Mouse (Mus musculus) hindbrain, embryonic 11.5 days (tissue): ENCODE results near the gene Rrp1. TPM values are rescaled to one million over a fixed set of nuclear protein-coding genes. Genes with fewer than 3 reads are reported as not detected.

Experiments
- ATAC-seq: fragments of 200-750 bp; cut with Nextera tagmentation; 2 replicates; pipeline ENCODE4 v1.8.0; 2017; ENCODE audit warnings: mild to moderate bottlenecking, moderate TSS enrichment, moderate library complexity; ENCODE audit not compliant: low FRiP score
- DNase-seq: peaks from one replicate; pipeline ENCODE4 v3.0.0-alpha.2; 2015; ENCODE audit warnings: low spot score
- H3K27ac ChIP-seq: fragments of 300-500 bp; sonication (generic); 2 replicates; pipeline ENCODE4 v1.5.1; 2014; ENCODE audit warnings: mild to moderate bottlenecking, low read depth, low read length
- H3K27me3 ChIP-seq: fragments of 300-500 bp; sonication (generic); 2 replicates; pipeline ENCODE4 v1.6.1; 2014; ENCODE audit warnings: mild to moderate bottlenecking, low read length, moderate library complexity, mixed read lengths; ENCODE audit not compliant: control insufficient read depth, insufficient read depth
- H3K36me3 ChIP-seq: fragments of 300-500 bp; sonication (generic); 2 replicates; pipeline ENCODE4 v1.6.1; 2014; ENCODE audit warnings: mild to moderate bottlenecking, low read length, moderate library complexity, mixed read lengths; ENCODE audit not compliant: control insufficient read depth, insufficient read depth
- H3K4me1 ChIP-seq: fragments of 300-500 bp; sonication (generic); replicated peaks from 2 replicates; pipeline ENCODE4 v1.6.1; 2014; ENCODE audit warnings: low read length, mixed read lengths; ENCODE audit not compliant: control insufficient read depth, insufficient read depth
- H3K4me2 ChIP-seq: fragments of 300-500 bp; sonication (generic); replicated peaks from 2 replicates; pipeline ENCODE4 v1.6.1; 2014; ENCODE audit warnings: mild to moderate bottlenecking, low read depth, low read length
- H3K4me3 ChIP-seq: fragments of 300-500 bp; sonication (generic); 2 replicates; pipeline ENCODE4 v1.5.1; 2014; ENCODE audit warnings: low read depth, low read length
- H3K9ac ChIP-seq: fragments of 300-500 bp; sonication (generic); 2 replicates; pipeline ENCODE4 v1.6.1; 2014; ENCODE audit warnings: low read depth, low read length
- H3K9me3 ChIP-seq: fragments of 300-500 bp; sonication (generic); 2 replicates; pipeline ENCODE4 v1.6.1; 2016; ENCODE audit warnings: low read length; ENCODE audit not compliant: control insufficient read depth
- WGBS: fragments of 180-500 bp; shearing (Covaris S2); extraction: QIAGEN DNeasy Blood & Tissue Kit; methylation state at CpG from one replicate; pipeline ENCODE4 v1.1.7; 2014; 5-methylcytosine and 5-hydroxymethylcytosine counted together
- polyA plus RNA-seq: library from polyadenylated mRNA; unstranded; fragments of >200 nt; fragmentation: Nextera tagmentation; extraction: Ambion mirVana; gene quantifications from 2 replicates; pipeline ENCODE4 v1.2.1, GENCODE M21; 2014

Gene Rrp1
- polyA plus RNA-seq, 1 experiment from 2014 or later: 225 TPM

GRCm38 (mm10) chr10:78383567-78383966 lies 29.3 kb downstream of the Rrp1 start:
- Histone ChIP-seq H3K4me2 (no peak overlapping the region), H3K27me3 (no peaks in the 10 kb centered on the region), H3K27ac (no peak overlapping the region), H3K4me1 (no peaks in the 10 kb centered on the region), H3K4me3 (no peak overlapping the region), H3K36me3 (no peaks in the 10 kb centered on the region), H3K9me3 (no peaks in the 10 kb centered on the region), H3K9ac (no peak overlapping the region)
- ATAC-seq (no peak), DNase-seq (no peak)
- 80% methylated on average over 3 of the region's 3 CpGs for WGBS

- ATAC-seq: no peak
- H3K4me3 ChIP-seq: no peak overlapping the region
- H3K36me3 ChIP-seq: no peaks in the 10 kb centered on the region
- H3K4me2 ChIP-seq: no peak overlapping the region
- no peaks in the 10 kb centered on the region for H3K4me1 ChIP-seq
- no peak overlapping the region for H3K9ac ChIP-seq
- no peak for DNase-seq
- no peak overlapping the region for H3K27ac ChIP-seq
- 95% methylated on average over 6 of the region's 7 CpGs for WGBS
- no peaks in the 10 kb centered on the region for H3K9me3 ChIP-seq
- no peaks in the 10 kb centered on the region for H3K27me3 ChIP-seq
Observed at GRCm38 (mm10) chr10:78378516-78378915, 34.3 kb downstream of the Rrp1 start.

DNA sequence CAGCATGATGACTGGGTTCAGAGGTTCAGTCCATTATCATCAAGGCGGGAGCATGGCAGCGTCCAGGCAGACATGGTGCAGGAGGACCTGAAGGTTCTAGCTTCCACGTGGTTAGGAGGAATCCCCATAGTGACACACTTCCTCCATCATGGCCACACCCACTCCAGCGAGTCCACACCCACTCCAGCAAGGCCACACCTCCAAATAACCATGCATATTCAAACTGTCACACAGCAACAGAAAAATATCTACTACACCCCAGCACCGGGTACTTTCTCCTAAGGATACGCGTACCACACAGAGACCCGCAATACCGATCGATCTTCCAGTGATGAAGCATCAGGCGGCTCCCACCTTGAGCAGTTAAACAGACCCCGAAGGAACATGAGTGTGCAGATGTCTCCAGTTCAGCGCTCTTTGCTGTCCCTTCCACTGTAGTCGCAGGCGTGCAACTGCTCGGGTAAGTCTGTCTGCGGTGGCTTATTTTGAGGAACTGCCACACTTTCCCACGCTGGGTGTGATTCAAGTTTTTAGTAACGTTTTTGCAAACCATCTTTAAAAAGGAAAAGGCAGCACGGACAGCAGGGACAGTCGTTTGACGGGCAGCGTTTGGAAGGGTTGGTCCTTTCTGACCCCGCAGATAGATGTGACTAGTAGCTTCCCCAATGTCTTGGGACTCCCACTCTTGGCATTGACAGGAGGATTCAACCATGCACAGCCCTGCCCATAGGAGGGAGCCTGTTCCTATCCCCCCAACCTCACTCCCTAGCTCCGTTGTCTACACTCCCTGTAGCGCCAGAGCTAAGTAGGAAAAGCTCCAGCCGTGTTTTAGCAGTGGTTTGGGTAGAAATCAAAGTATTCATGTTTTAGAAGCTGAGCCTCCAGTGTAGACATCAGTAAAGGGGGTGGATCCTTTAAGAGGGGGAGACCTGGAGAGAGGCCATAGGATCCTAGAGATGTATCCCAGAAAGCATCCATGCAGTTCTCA lies 39.9 kb downstream of the Rrp1 start:
- no peak overlapping the region for H3K27ac ChIP-seq
- H3K9me3 ChIP-seq: no peaks in the 10 kb centered on the region
- H3K27me3 ChIP-seq: no peaks in the 10 kb centered on the region
- 66% methylated on average over 27 of the region's 27 CpGs for WGBS
- ATAC-seq (no peak), DNase-seq (no peak)
- no peak overlapping the region for H3K4me3 ChIP-seq
- no peaks in the 10 kb centered on the region for H3K4me1 ChIP-seq
- no peak overlapping the region for H3K4me2 ChIP-seq
- no peaks in the 10 kb centered on the region for H3K36me3 ChIP-seq
- no peak overlapping the region for H3K9ac ChIP-seq

GRCm38 (mm10) chr10:78371746-78372145 lies 41.1 kb downstream of the Rrp1 start:
- Histone ChIP-seq H3K27ac (no peak overlapping the region), H3K36me3 (no peaks in the 10 kb centered on the region), H3K4me1 (no peaks in the 10 kb centered on the region), H3K9me3 (no peaks in the 10 kb centered on the region), H3K27me3 (no peaks in the 10 kb centered on the region), H3K4me3 (no peak overlapping the region), H3K4me2 (no peak overlapping the region), H3K9ac (no peak overlapping the region)
- no peak for ATAC-seq
- DNase-seq: no peak
- 87% methylated on average over 6 of the region's 6 CpGs for WGBS

- 48% methylated on average over 4 of the region's 4 CpGs for WGBS
- no peaks in the 10 kb centered on the region for H3K27me3 ChIP-seq
- no peak overlapping the region for H3K27ac ChIP-seq
- H3K4me2 ChIP-seq: no peak overlapping the region
- H3K36me3 ChIP-seq: no peaks in the 10 kb centered on the region
- H3K4me3 ChIP-seq: no peak overlapping the region
- ATAC-seq: no peak
- no peak for DNase-seq
- no peak overlapping the region for H3K9ac ChIP-seq
- H3K9me3 ChIP-seq: no peaks in the 10 kb centered on the region
- no peaks in the 10 kb centered on the region for H3K4me1 ChIP-seq
Observed at GRCm38 (mm10) chr10:78367586-78367985, 45.3 kb downstream of the Rrp1 start.

GRCm38 (mm10) chr10:78366851-78367312 lies 46.0 kb downstream of the Rrp1 start:
- Histone ChIP-seq H3K4me1 (no peaks in the 10 kb centered on the region), H3K9me3 (no peaks in the 10 kb centered on the region), H3K27me3 (no peaks in the 10 kb centered on the region), H3K4me3 (no peak overlapping the region), H3K9ac (no peak overlapping the region), H3K27ac (no peak overlapping the region), H3K36me3 (no peaks in the 10 kb centered on the region), H3K4me2 (no peak overlapping the region)
- no peak for DNase-seq
- WGBS: 77% methylated on average over 9 of the region's 9 CpGs
- no peak for ATAC-seq

DNA sequence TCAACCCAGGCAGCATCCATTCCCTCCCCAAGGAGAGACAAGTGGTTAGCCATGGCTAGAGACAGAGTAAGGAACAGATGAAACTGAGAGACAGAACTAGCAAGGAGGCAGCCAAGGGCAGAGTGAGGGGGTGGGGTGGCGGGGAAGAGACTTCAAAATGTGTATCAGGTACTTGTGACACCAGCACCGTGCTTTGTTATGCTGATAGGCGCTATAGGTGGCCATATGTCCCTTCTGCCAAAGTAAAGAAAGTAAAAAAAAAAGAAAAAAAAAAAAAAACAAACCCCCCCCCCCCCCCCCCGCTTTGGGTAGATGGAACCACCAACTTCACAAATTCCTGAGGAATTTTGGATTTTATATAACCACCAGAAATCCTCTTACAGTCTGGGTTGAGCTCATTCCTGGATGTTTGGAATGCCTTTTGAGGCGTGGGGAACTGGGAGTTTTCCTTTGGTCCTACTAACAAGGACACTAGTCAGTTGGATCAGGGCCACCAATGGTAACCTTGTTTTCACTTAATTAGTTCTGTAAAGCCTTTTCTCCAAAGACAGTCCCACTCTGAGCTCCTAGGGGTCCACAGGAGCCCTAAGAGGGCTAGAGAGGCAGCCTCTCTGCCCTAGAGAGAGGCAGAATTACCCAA lies 46.5 kb downstream of the Rrp1 start:
- H3K9me3 ChIP-seq: no peaks in the 10 kb centered on the region
- H3K36me3 ChIP-seq: no peaks in the 10 kb centered on the region
- no peak overlapping the region for H3K4me2 ChIP-seq
- H3K9ac ChIP-seq: no peak overlapping the region
- no peak overlapping the region for H3K27ac ChIP-seq
- ATAC-seq: no peak
- 40% methylated on average over 5 of the region's 5 CpGs for WGBS
- no peak overlapping the region for H3K4me3 ChIP-seq
- H3K27me3 ChIP-seq: no peaks in the 10 kb centered on the region
- no peaks in the 10 kb centered on the region for H3K4me1 ChIP-seq
- DNase-seq: no peak

DNA sequence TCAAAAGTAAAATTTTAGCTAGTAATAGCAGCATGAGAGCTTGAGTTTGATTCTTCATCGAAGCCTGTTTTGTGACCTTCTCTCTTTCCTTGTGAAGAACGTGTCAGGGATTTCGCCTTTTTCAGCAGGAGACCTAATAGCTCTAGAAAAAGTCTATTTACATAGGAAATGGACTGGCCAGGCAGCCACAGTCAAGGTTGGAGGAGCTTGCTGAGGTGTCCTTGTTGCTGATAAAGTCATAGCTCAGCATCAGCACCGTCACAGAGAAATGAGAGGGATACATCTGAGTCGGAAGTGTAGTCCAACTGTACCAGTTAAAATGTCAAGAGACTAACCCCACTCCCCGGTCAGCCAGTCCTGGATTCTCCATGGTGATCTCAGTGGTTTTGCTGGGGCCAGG lies 47.3 kb downstream of the Rrp1 start:
- Histone ChIP-seq H3K4me1 (no peaks in the 10 kb centered on the region), H3K4me3 (no peak overlapping the region), H3K4me2 (no peak overlapping the region), H3K9me3 (no peaks in the 10 kb centered on the region), H3K36me3 (no peaks in the 10 kb centered on the region), H3K27ac (no peak overlapping the region), H3K27me3 (no peaks in the 10 kb centered on the region), H3K9ac (no peak overlapping the region)
- ATAC-seq: no peak
- WGBS: 80% methylated on average over 6 of the region's 6 CpGs
- DNase-seq: no peak
